13 mouse cellular contexts compared by ENCODE assay signal in the genomic region with DNA sequence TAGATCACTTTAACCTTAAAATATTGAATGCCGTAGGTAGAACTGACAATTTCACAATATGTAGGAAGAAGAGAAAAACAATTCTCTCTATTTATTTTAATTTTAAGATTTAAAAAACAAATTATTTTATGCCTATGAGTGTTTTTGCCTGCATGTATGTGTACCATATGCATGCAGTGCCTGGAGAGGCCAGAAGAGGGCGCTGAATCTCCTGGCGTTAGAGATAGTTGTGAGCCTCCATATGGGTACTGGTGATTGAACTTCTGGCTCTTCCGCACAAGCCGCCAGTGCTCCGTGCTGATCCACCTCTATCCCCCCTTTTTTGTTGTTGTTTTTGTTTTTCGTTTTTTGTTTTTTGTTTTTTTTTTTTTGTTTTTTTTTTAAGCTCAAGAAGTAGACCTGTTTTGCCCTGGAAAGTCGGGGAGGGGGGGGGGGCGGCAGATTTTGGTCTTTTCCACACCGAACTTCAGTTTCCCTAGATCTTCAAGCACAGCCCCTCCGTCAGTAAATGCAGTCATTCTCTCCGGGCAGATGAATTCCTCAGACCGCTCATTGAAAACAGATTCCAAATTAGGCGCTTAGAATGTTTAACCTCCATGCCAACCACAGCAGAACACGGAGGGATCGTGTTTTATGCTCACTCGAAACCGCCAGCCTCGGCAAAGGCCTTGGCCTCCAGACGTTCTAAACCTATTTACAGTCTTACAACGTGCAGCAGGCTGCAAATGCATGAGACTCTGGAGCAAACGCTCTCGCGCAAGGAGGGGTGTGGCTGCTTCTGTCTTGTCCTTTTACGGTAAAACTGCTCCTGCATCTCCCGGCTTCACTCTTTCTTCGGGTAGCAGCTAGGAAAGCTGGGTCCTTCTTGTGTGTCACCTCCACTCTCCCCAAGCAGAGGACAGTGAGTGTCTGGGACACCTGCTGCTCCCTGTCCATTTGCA.
DNase-seq lines count a peak whose midpoint lies in the region; ATAC-seq and TF ChIP-seq lines count a peak whose summit lies in the region.
"Had no signal": no experiment of that assay in that cellular context is flagged by ENCODE, and none has a peak within 500 bp of the region (broad histone marks: within the 10 kb centered on the region; RNA-seq: fewer than 3 reads in every experiment).

No protein-coding gene starts in this region.

- H3K36me3 ChIP-seq in heart, adult 2 months (ENCODE audit: control insufficient read depth, insufficient read depth, low read length), result no peaks in the 10 kb centered on the region
- H3K36me3 ChIP-seq in embryonic facial prominence, embryonic 12.5 days, result peaks cover 14% of the 10 kb centered on the region; the same call in 1 of the 2 replicates
- H3K36me3 ChIP-seq: hindbrain, embryonic 13.5 days; liver, embryonic 15.5 days had no signal

- TF ChIP-seq CTCF in heart, adult 2 months (IDR thresholded peaks at IDR 0.05), result 0 out of 2 replicates have a peak, but pooled peaks have one; percentile 16

- DNase-seq in heart, adult 2 months, result no peak
- no peak for DNase-seq in heart, postnatal 4 days
- peak; percentile 24 for DNase-seq in right cerebral cortex, postnatal 4 days
- no peak for DNase-seq in right cerebral cortex, postnatal 25 days
- DNase-seq in lung, postnatal 14 days, result no peak
- no peak for DNase-seq in left cerebral cortex, postnatal 4 days
- DNase-seq in kidney, adult 8-10 months, result no peak
- DNase-seq: cerebellum, adult 9-10 months; kidney, postnatal 25 days had no signal

- intact Hi-C loops in heart, adult 2 months (cut with DNase I), result no loop called here
- intact Hi-C loops in left cerebral cortex, postnatal 4 days (cut with DNase I), result loop anchor here (10.0 kb wide), 1 partner anchor 96 kb away; no protein-coding TSS in a partner anchor

- TF ChIP-seq EP300 in heart, adult 2 months (IDR thresholded peaks at IDR 0.05; ENCODE audit: insufficient read depth, low read depth, low read length), result no peak

- no peak overlapping the region for H3K4me2 ChIP-seq in embryonic facial prominence, embryonic 12.5 days (replicated peaks)
- H3K4me2 ChIP-seq: heart, embryonic 12.5 days; hindbrain, embryonic 13.5 days; liver, embryonic 15.5 days had no signal

- no peaks in the 10 kb centered on the region for H3K4me1 ChIP-seq in heart, adult 2 months (ENCODE audit: control insufficient read depth, insufficient read depth, low read length)
- H3K4me1 ChIP-seq in embryonic facial prominence, embryonic 12.5 days, result 0 out of 2 replicates have a peak, but pooled peaks cover 3% of the 10 kb centered on the region
- H3K4me1 ChIP-seq: heart, embryonic 12.5 days; liver, embryonic 15.5 days had no signal

- H3K9me3 ChIP-seq in embryonic facial prominence, embryonic 12.5 days, result 0 out of 2 replicates have a peak, but pooled peaks cover 3% of the 10 kb centered on the region
- H3K9me3 ChIP-seq: hindbrain, embryonic 13.5 days; liver, embryonic 15.5 days had no signal

- no peak overlapping the region for H3K27ac ChIP-seq in heart, adult 2 months
- peak overlapping the region; percentile 80 for H3K27ac ChIP-seq in embryonic facial prominence, embryonic 12.5 days
- H3K27ac ChIP-seq: hindbrain, embryonic 13.5 days; liver, embryonic 15.5 days had no signal

- no peak overlapping the region for H3K9ac ChIP-seq in heart, adult 2 months (ENCODE audit: low read depth, low read length)
- H3K9ac ChIP-seq in embryonic facial prominence, embryonic 12.5 days, result no peak overlapping the region
- H3K9ac ChIP-seq: heart, embryonic 12.5 days; hindbrain, embryonic 13.5 days; liver, embryonic 15.5 days had no signal

- no peak for ATAC-seq in embryonic facial prominence, embryonic 12.5 days (ENCODE audit: insufficient number of reproducible peaks, insufficient read depth, low FRiP score, low TSS enrichment)

- 88% methylated on average over 27 of the region's 27 CpGs for WGBS in heart, adult 2 months
- 63% methylated on average over 27 of the region's 27 CpGs for WGBS in embryonic facial prominence, embryonic 12.5 days

- no peaks in the 10 kb centered on the region for H3K79me2 ChIP-seq in heart, adult 2 months (replicated peaks; ENCODE audit: control insufficient read depth, insufficient read depth, low read length)

- no peak for TF ChIP-seq POLR2A in heart, adult 2 months (IDR thresholded peaks at IDR 0.05; ENCODE audit: insufficient read depth, low read depth, low read length)

- H3K27me3 ChIP-seq in heart, adult 2 months (ENCODE audit: control insufficient read depth, insufficient read depth, low read length), result no peaks in the 10 kb centered on the region
- H3K27me3 ChIP-seq in embryonic facial prominence, embryonic 12.5 days, result no peaks in the 10 kb centered on the region
- H3K27me3 ChIP-seq: heart, embryonic 12.5 days; hindbrain, embryonic 13.5 days; liver, embryonic 15.5 days had no signal

- no peak overlapping the region for H3K4me3 ChIP-seq in heart, adult 2 months
- no peak overlapping the region for H3K4me3 ChIP-seq in embryonic facial prominence, embryonic 12.5 days
- H3K4me3 ChIP-seq: heart, embryonic 12.5 days; hindbrain, embryonic 13.5 days; liver, embryonic 15.5 days had no signal
